Mouse (Mus musculus): ENCODE measurements around the gene Cd4.
"Not testable (repeated sequence)": the region's sequence is repeated elsewhere in the genome, so short reads cannot be mapped to it uniquely, and the experiment has no call there.

Gene Cd4

DNA sequence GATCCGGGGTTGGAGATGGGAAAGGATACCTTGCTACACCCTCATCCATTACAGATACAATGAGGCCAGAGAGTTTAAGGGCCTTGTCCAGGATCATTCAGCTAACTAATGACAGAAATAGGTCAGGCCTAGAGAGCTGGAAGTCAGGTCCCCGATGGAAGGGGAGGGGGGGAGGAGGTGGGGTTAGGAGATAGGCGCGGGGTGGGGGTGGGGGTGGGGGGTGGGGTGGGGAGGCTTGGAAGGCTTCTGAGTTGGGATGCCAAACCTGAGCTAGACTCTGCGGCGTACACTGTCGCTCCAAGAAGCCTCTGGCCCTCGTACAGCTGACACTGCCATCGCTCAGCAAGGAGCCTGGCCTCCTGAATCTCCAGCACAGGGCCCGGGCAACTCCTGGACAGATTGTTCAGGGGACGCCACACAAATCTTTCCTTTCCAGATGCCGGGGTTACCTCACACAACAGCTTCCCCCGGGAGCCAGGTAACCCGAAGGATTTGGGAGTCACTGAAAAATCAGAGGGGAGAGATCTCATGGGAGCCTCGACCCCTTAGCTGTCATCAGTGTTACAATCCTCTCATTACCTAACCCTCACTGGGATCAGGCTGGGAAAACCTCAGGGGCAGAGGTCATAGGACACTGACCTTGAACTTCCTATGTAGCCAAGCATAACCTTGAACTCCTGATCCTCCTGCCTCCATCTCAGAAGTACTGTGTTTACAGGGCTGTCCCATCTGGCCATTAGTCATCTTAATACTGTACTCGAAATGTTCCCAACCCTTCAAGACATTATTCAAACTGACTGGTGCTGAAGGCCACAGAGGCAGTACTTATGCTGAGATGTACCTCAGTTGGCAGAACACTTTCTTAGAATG is 17.2 kb upstream of the Cd4 start:
- DNase-seq (ENCODE audit: low read depth, low spot score): no peak

DNA sequence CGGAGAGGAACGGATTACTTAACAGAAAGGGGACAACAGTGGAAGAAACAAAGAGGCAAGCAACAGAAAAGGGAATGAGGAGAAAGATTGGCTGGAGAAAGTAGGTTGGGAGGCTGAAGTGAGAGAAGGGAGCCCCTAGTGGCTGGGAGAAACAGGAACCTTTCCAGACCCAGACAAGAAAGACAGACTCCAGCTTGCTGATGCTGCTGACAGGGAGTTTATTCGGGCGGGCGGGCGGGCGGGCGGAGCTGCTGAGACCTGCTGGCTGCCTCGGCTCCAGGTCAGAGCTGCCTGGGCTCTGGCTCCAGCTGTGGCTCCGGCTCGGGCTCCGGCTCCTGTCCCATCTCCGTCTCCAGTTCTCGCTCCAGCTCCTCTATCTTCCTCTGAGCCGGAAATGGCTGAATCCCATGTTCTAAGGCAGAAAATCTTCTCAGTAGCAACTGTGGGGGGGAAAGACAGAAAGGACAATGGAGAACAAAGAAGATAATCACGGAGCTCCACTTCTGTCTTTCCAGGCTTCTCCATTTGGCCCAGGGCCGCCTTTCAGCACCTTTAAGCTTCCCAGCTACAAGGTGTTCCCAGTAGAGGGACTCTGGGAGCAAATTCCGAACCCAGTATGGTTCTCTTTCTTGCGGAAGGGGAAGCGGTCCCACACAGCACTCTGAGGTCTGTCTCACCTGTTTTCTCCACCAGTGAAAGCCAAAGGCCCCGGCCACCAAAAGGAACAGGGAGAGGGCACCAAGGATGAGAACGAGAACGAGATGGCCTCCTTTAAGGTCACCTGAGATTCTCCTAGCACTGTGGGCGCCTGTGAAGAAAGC is 16.4 kb upstream of the Cd4 start:
- no peaks in the 10 kb centered on the region for H3K27me3 ChIP-seq (ENCODE audit: control insufficient read depth, insufficient read depth, low read length, poor library complexity, severe bottlenecking)
- DNase-seq (ENCODE audit: low read depth, low spot score): peak; percentile 58
- H3K36me3 ChIP-seq (ENCODE audit: control insufficient read depth, insufficient read depth, low read length, poor library complexity, severe bottlenecking): no peaks in the 10 kb centered on the region

More for the DNA sequence above, 17.2 kb upstream of the Cd4 start:
- Histone ChIP-seq H3K36me3 (ENCODE audit: control insufficient read depth, insufficient read depth, low read length, poor library complexity, severe bottlenecking) (no peaks in the 10 kb centered on the region), H3K27me3 (ENCODE audit: control insufficient read depth, insufficient read depth, low read length, poor library complexity, severe bottlenecking) (no peaks in the 10 kb centered on the region)

DNA sequence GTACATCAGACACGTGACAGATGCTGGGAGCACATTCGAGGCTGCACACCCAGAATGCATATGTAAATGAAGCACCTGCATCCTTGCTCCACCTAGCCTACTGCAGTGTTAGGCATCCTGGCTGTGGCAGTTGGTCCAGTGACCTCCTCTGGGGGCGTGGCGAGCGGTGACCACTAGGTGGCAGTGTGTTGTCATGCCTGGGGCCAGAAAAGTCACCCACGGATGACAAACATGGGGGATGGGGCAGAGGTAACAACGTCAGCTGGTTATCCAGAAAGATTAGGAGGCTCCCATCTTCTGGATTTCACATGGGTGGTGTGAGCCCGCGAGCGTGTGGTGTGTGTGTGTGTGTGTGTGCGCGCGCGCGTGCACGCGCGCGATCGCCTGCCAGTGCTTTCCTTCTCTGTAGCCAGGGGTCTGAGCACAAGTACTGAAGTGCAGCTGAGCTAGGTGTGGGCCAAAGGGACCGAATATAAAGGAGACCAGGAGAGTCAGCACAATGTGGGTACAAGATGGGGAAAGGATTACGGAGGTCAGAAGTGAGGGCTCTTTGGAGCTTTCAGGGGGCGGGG is 15.6 kb upstream of the Cd4 start:
- no peaks in the 10 kb centered on the region for H3K27me3 ChIP-seq (ENCODE audit: control insufficient read depth, insufficient read depth, low read length, poor library complexity, severe bottlenecking)
- DNase-seq (ENCODE audit: low read depth, low spot score): peak; percentile 95
- H3K36me3 ChIP-seq (ENCODE audit: control insufficient read depth, insufficient read depth, low read length, poor library complexity, severe bottlenecking): no peaks in the 10 kb centered on the region

DNA sequence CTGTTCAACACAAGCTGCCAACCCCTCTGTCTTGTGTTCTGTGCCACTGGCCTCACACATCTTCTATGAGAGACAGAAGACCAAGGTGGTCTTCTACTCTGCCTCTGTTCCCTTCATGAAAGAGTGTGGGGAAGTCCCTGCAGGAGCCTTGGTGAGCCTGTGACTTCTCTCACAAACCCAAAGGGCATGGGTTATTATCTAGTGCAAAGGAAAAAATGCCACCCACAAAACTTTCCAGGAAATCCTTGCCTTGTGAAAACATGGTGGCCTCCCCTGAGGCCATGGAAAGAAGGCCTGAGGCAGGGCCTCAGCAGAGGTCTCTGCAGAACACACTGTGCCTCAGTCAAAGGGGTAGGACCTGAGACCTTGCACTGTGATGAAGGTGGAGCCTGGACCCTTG is 13.8 kb upstream of the Cd4 start:
- H3K27me3 ChIP-seq (ENCODE audit: control insufficient read depth, insufficient read depth, low read length, poor library complexity, severe bottlenecking): no peaks in the 10 kb centered on the region
- no peak for DNase-seq (ENCODE audit: low read depth, low spot score)
- H3K36me3 ChIP-seq (ENCODE audit: control insufficient read depth, insufficient read depth, low read length, poor library complexity, severe bottlenecking): no peaks in the 10 kb centered on the region

DNA sequence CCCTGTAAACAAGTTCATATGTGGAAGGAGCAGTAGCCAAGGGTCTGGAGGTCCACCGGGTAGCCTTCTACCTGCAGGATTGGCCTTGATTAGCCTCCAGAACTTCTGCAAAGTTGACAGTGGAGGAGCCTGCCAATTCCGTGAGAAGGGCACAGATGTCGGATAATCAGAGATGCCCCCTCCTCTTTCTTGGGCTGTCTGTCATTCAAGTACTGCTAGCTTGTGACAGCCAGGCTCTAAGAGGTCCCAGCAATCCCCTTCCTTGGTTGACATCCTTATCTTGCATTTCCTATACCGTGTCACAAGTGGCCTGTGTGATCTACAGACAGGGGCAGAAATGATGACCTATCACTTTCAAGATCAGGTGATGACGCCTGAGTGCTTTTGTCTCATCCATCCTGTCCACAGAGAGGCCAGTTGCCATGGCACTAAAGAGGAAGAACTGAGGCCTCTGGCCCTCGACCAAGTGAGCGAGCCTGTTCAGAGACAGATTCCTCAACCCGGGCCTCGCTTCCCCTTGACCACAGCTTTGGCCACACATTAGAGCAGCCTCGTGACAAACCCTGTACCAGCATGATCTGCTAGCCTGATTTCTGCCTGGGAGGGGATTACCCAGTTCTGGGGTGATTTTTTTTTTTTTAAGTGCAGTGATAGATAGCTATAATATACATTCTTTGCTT is 12.9 kb upstream of the Cd4 start:
- Histone ChIP-seq H3K27me3 (ENCODE audit: control insufficient read depth, insufficient read depth, low read length, poor library complexity, severe bottlenecking) (no peaks in the 10 kb centered on the region), H3K36me3 (ENCODE audit: control insufficient read depth, insufficient read depth, low read length, poor library complexity, severe bottlenecking) (no peaks in the 10 kb centered on the region)
- peak; percentile 49 for DNase-seq (ENCODE audit: low read depth, low spot score)

DNA sequence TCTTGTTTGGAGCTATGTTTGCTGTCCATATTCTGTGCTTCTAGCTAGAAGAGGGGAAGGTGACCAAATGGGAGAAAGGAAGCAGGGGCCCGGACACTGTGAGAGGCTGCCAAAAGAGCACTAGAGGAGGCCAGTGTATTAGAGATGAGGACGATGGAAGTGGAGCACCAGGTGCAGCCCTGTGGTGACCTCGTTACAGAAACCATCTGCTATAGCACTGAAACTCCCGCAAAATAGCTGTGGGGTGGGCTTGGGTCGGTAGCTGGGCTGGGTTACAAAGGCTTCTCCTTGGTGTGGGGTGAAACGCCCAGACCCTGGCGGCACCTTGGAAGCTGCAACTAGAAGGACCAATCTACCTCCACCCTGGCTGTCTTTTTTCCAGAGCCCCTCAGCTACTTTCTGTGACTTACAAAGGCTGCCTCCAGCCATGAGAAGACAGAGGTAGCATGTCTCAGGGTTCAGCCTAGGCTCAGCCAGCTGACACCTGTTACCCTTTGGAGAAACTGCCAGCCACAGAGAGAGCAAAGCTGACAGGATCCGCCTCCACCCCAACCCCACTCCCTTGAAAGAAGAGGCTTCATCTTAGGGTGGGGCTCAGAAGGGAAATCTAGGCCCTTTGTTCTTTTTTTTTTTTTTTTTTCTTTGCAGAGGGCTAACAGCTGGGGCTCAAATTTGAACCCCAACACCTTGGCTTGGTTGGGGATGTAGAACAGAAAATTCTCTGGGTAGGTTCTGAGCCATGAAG is 12.2 kb upstream of the Cd4 start:
- H3K36me3 ChIP-seq (ENCODE audit: control insufficient read depth, insufficient read depth, low read length, poor library complexity, severe bottlenecking): no peaks in the 10 kb centered on the region
- no peaks in the 10 kb centered on the region for H3K27me3 ChIP-seq (ENCODE audit: control insufficient read depth, insufficient read depth, low read length, poor library complexity, severe bottlenecking)
- no peak for DNase-seq (ENCODE audit: low read depth, low spot score)

DNA sequence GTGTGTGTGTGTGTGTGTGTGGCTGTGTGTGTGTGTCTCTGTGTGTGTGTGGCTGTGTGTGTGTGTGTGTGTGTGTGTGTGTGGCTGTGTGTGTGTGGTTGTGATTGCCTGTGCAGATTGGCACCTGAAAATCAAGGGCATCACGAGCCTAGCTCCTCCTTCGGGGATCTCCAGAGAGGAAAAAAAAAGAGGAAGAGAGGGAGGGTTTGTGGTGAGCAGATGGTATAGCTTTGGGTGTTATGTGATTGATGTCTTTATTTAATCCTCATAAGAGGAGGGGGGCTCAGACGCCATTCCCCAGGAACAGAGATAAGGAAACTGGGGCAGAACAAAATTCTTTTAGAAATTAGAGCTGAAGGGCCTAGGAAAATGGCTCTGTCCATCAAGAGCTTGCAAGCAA is 10.3 kb upstream of the Cd4 start:
- Histone ChIP-seq H3K36me3 (ENCODE audit: control insufficient read depth, insufficient read depth, low read length, poor library complexity, severe bottlenecking) (no peaks in the 10 kb centered on the region), H3K27me3 (ENCODE audit: control insufficient read depth, insufficient read depth, low read length, poor library complexity, severe bottlenecking) (no peaks in the 10 kb centered on the region)
- DNase-seq (ENCODE audit: low read depth, low spot score): peak; percentile 66

DNA sequence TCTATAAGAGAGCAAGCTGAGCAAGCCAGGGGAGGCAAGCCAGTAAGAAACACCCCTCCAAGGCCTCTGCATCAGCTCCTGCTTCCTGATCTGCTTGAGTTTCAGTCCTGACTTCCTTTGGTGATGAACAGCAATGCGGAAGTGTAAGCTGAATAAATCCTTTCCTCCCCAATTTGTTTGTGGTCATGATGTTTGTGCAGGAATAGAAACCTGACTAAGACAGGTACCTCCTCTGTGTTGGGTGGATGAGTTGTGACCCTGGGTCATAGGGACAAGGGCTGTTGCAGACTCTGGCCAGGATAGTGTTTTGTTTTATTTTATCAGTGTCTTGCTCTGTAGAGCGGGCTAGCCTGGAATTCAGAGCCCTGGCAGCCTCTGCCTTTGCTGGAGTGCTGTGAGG is 6.1 kb upstream of the Cd4 start:
- H3K27me3 ChIP-seq (ENCODE audit: control insufficient read depth, insufficient read depth, low read length, poor library complexity, severe bottlenecking); H3K36me3 ChIP-seq (ENCODE audit: control insufficient read depth, insufficient read depth, low read length, poor library complexity, severe bottlenecking); DNase-seq (ENCODE audit: low read depth, low spot score): not testable (repeated sequence)

DNA sequence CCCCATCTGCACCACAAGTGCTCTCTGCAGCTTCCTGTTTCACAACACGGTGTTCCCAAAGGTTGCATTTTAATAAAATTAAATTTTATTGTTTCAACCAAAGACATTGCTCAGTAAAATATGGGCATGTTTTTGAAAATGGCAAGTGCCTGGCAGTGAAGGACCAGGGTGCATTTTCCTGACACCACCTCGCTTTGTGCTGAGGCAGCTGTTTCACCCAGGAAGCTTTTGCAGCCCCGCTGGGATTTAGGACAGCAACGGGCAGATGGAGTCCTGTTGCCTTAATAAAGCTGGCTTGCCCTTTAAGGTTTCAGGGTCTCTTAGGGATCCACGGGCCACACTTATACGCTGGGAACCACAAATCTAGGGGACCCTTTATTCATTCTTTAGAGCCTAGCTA is 3.0 kb upstream of the Cd4 start:
- Histone ChIP-seq H3K27me3 (ENCODE audit: control insufficient read depth, insufficient read depth, low read length, poor library complexity, severe bottlenecking) (no peaks in the 10 kb centered on the region), H3K36me3 (ENCODE audit: control insufficient read depth, insufficient read depth, low read length, poor library complexity, severe bottlenecking) (no peaks in the 10 kb centered on the region)
- no peak for DNase-seq (ENCODE audit: low read depth, low spot score)

DNA sequence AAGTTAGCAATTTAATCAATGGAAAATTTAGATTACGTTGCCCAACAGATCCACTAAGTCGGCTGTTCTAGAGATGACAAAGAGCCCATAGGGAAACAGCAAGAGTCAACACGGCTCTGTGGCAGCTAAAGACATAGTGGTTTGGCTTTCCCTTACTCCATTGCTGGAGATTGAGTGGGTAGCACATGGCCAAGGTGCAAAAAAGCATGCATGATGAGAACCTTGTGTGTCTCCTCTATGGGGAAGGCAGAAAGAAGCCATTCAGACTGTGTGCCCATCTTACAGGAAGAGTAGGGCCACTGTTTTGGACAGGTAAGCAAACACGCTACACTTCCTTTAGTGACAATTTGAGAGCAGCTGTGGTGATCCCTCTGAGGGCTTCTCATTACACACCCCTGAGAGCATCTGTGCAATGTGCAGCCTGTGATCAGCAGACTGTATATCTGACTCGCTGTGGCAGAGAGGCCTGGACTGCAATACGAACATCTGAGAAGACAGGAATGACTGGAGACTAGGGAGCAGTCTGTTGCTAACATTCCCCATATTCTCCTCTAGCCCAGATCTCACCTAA is 619 bp upstream of the Cd4 start:
- no peak for DNase-seq (ENCODE audit: low read depth, low spot score)
- H3K36me3 ChIP-seq (ENCODE audit: control insufficient read depth, insufficient read depth, low read length, poor library complexity, severe bottlenecking): no peaks in the 10 kb centered on the region

DNA sequence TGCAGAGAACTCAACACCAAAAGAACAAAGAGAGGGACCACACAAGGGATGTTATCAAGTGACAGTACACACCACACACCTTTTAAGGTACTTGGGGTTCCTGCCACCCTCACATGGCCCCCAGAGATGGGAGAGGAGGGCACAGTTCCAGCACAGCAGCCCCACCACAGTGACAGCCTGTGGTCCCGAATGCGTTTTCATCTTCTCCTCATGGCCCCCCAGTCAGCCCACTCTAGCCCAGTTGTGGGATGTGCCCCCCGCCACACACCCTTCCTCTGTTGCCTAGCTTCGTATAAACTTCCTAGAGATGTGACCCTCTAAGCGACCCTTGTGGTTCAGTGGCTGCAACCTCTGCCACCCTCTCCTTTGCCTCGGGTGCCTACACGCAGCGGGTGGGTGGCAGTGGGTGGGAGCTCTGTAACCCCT is 2.1 kb downstream of the Cd4 start:
- no peak for DNase-seq (ENCODE audit: low read depth, low spot score)
- no peaks in the 10 kb centered on the region for H3K27me3 ChIP-seq (ENCODE audit: control insufficient read depth, insufficient read depth, low read length, poor library complexity, severe bottlenecking)
- no peaks in the 10 kb centered on the region for H3K36me3 ChIP-seq (ENCODE audit: control insufficient read depth, insufficient read depth, low read length, poor library complexity, severe bottlenecking)

More for the DNA sequence above, 619 bp upstream of the Cd4 start:
- H3K27me3 ChIP-seq (ENCODE audit: control insufficient read depth, insufficient read depth, low read length, poor library complexity, severe bottlenecking): no peaks in the 10 kb centered on the region

DNA sequence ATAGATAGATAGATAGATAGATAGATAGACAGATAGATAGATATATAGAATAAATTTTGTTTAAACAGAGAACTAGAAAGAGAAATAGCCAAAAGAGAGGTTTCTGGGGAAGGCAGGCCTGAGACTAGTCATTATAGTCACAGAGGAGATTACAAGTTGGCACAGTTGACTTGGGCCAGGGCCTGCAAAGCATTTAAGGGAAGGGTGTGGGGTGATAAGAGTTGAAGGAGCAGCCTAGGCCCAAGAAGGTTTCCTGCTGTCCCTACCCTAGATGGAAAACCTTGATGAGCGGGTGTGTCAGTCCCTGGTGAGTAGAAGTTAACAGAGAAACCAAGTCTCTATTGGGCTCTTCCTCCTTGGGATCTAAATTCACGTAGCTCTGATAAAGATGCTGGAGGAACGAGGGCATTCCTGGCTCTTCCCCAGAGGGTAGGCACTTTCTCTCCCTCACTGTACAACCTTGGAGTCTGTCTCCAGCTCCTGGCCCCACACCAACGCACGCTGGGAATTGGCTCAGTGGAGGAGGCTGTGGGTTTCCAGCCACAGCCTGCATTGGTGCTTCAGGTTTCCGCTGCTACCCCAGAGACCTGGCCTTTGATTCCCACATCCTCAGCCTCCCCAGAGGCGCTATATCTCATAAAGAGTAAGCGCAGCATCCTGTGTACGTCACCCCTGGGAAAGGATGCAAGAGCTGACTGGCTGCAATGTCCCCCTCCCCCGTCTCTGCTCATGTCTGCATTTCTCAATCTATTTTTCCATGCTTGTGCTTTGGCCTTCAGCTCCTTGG is 3.1 kb downstream of the Cd4 start:
- no peaks in the 10 kb centered on the region for H3K36me3 ChIP-seq (ENCODE audit: control insufficient read depth, insufficient read depth, low read length, poor library complexity, severe bottlenecking)
- H3K27me3 ChIP-seq (ENCODE audit: control insufficient read depth, insufficient read depth, low read length, poor library complexity, severe bottlenecking): no peaks in the 10 kb centered on the region
- DNase-seq (ENCODE audit: low read depth, low spot score): no peak

DNA sequence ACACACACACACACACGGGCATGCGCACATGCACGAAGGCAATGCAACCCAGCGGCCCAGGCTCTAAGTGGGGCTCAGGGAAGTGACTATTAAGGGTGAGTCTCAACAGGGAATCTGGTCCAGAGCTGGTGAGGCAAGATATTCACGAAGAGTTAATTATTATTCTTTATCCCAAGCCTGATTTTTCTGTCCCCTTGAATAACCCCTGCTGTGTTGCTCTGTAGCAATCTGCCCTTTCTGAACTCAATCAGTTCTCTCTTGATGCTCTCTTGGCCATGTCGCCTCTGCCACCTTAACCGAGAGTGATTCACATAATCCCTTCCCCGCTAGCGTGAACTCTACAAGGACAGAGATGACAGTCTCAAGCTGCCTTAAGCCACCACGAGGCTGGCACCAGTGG is 4.7 kb downstream of the Cd4 start:
- H3K27me3 ChIP-seq (ENCODE audit: control insufficient read depth, insufficient read depth, low read length, poor library complexity, severe bottlenecking): no peaks in the 10 kb centered on the region
- no peak for DNase-seq (ENCODE audit: low read depth, low spot score)
- H3K36me3 ChIP-seq (ENCODE audit: control insufficient read depth, insufficient read depth, low read length, poor library complexity, severe bottlenecking): no peaks in the 10 kb centered on the region
